Mouse (Mus musculus): Measurements from ENCODE around the gene Cldn1.

Cldn1 gene

GRCm38 (mm10) chr16:26371325-26372053 is at the start of gene Cldn1:
TSS of gene Cldn1 (minus strand) at chr16:26371841.
- DNase-seq, result peak; percentile 12

- DNase-seq, result no peak
Observed at GRCm38 (mm10) chr16:26418616-26419015, 47.0 kb upstream of the Cldn1 start.

- no peak for DNase-seq
Observed at GRCm38 (mm10) chr16:26404070-26404469, 32.4 kb upstream of the Cldn1 start.

- DNase-seq, result no peak
Observed at GRCm38 (mm10) chr16:26400971-26401370, 29.3 kb upstream of the Cldn1 start.

GRCm38 (mm10) chr16:26400549-26400948 is 28.9 kb upstream of the Cldn1 start:
- DNase-seq, result no peak

- DNase-seq, result no peak
Observed at GRCm38 (mm10) chr16:26390936-26391335, 19.3 kb upstream of the Cldn1 start.

GRCm38 (mm10) chr16:26386159-26386558 is 14.5 kb upstream of the Cldn1 start:
- no peak for DNase-seq

GRCm38 (mm10) chr16:26384112-26384649 is 12.5 kb upstream of the Cldn1 start:
- DNase-seq, result no peak

GRCm38 (mm10) chr16:26377170-26377569 is 5.5 kb upstream of the Cldn1 start:
- no peak for DNase-seq

- DNase-seq, result no peak
Observed at GRCm38 (mm10) chr16:26370127-26370526, 1.5 kb downstream of the Cldn1 start.

- DNase-seq, result no peak
Observed at GRCm38 (mm10) chr16:26369044-26369730, 2.5 kb downstream of the Cldn1 start.

GRCm38 (mm10) chr16:26368121-26368520 is 3.5 kb downstream of the Cldn1 start:
- no peak for DNase-seq

GRCm38 (mm10) chr16:26360694-26361093 is 10.9 kb downstream of the Cldn1 start:
- DNase-seq, result no peak

GRCm38 (mm10) chr16:26359619-26360018 is 12.0 kb downstream of the Cldn1 start:
- DNase-seq, result no peak

- DNase-seq, result no peak
Observed at GRCm38 (mm10) chr16:26358898-26359297, 12.7 kb downstream of the Cldn1 start.

GRCm38 (mm10) chr16:26357863-26358780 is 13.5 kb downstream of the Cldn1 start:
- no peak for DNase-seq

GRCm38 (mm10) chr16:26355513-26355912 is 16.1 kb downstream of the Cldn1 start:
- DNase-seq, result no peak

GRCm38 (mm10) chr16:26350786-26351185 is 20.9 kb downstream of the Cldn1 start:
- no peak for DNase-seq

- DNase-seq, result no peak
Observed at GRCm38 (mm10) chr16:26348809-26349208, 22.8 kb downstream of the Cldn1 start.

GRCm38 (mm10) chr16:26316281-26316680 is 55.4 kb downstream of the Cldn1 start:
- no peak for DNase-seq

- no peak for DNase-seq
Observed at GRCm38 (mm10) chr16:26314815-26315214, 56.8 kb downstream of the Cldn1 start.

- DNase-seq, result no peak
Observed at GRCm38 (mm10) chr16:26309402-26309801, 62.2 kb downstream of the Cldn1 start.

Measured in cerebellum, adult 9-10 months (tissue).